Mouse (Mus musculus) thymus, postnatal 0 days (tissue): ENCODE measurements around the gene Tesk1. TPM values are rescaled to one million over a fixed set of nuclear protein-coding genes. Genes with fewer than 3 reads are reported as not detected.
A peak's percentile ranks its signal among the peaks of the same experiment; 100 is the strongest.
"Not testable (repeated sequence)": the region's sequence is repeated elsewhere in the genome, so short reads cannot be mapped to it uniquely, and the experiment has no call there.

Experiments used
- DNase-seq: peaks from one replicate; pipeline ENCODE4 v3.0.0-alpha.2; 2015; ENCODE audit warnings: low spot score
- polyA plus RNA-seq: library from polyadenylated mRNA; unstranded; fragments of >200 nt; fragmentation: Nextera tagmentation; extraction: Ambion mirVana; gene quantifications from 2 replicates; pipeline ENCODE4 v1.2.1, GENCODE M21; 2015

Tesk1 gene
- polyA plus RNA-seq, 1 experiment from 2014 or later, result 2.8 TPM

DNA sequence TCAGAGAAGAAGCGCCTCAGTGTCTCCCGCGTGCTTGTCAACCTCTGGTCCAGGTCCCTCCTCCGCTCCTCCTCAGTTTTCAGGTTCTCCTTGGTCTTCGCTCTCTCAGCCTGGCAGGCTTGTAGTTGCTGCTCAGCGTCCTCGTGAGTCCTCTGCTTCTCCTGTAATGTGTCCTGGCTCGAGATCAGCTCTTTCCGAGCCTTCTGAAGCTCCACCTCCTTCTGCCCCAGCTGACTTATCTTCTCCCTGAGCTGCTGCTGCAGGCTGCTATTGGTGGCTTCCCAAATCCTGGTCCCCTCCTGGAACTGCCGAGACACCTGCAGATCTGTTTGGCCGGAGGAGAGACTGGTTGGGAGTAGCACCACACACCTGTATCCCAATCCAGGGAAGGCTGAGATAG, 10.6 kb downstream of the Tesk1 start:
- no peak for DNase-seq

DNA sequence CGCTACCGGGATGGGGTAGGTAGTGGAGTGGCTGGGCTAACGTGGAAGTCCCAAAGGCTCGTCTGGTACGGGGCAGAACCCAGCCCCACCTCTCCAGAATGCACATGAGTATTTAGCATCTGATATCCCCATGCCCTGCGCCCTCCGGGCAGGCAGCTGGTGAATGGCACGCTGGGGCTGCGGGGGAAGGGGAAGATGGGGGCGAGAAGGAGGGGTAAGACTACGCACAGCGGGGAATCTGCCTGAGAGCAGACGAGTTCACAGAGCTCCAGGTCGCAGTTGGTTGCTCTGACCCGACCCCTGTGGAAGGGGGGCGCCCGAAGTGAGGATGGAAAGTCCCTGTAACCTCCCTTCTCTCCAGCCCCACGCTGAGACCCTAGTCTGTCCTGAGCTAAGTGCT, 11.7 kb downstream of the Tesk1 start:
- peak; percentile 39 for DNase-seq

DNA sequence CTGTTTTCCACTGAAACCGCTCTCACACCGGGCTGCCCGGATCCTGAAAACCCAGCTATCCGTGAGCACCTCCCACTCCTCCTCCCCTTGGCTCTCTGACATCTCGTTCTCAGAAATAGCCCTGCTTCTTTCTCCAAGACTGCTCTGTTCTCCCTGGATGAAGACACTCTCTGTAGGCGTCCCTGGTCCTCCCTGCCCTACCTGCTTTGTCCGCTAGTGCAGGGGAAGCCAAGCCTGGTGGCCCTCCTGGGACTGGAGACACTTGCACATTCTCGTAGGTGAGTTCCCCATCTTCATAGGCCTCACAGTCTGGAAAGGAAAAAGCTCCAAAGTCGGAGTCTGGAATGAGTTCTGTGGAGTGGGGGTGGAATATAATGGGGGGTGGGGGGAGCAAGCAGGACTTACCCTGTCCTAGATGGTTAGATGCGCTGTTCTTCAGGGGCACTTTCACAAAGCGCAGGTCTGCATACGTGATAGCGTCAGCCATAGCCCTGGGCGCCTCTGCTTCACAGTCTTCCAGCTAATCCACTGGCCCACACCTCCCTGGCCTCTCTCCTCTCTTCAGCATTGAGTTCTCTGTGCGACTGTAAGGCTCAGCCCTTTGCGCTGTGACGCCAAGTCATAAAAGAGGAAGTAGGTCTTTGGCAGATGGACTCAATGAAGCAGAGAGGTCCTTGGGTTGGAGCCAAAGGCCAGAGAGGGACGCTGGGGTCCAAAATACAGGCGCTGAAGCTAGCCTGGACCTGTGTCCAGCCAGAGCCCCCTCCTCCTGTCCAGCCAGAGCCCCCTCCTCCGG, 12.5 kb downstream of the Tesk1 start, which contains the start of gene Cd72:
Cd72 (minus strand) TSS at position 588 of the 796 bp plus-strand sequence.
- DNase-seq, result peak; percentile 35

DNA sequence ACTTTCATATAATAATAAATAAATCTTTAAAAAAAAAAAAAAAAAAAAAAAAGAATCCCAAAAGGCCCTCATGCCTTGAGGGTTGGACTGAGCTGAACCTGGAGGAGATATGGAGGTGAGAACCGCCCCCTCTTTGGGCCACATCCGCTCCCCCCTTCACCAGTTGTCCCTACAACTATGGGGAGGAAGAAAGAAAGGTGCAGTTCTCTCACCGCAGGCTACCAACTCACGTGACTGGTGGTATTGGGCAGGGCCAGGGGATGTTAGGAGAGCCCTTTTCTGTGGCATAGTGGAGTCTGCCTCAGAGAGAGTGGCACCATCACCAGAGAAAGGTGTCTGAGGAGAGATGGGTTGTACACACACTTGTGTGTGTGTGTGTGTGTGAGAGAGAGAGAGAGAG, 14.7 kb downstream of the Tesk1 start:
- peak; percentile 80 for DNase-seq

DNA sequence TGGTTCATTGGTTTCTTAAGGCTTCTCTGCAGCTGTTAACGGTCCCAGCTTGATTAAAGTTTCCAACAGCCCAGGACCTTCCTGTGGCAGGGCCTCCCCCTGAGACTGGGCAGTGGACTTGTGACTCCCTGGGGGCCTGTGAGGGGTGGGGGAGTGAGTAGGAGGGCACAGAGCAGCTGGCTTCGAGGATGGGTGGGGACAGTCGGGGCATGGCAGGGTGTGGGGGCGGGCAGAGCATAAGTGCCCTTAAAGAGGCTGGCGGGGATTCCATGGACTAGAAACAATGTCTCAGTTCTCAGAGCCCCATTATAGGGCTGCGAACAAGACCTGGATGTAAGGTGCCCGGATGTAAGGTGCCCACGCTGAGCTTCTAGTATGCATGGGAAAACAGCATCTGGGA, 15.4 kb downstream of the Tesk1 start:
- DNase-seq, result peak; percentile 32

DNA sequence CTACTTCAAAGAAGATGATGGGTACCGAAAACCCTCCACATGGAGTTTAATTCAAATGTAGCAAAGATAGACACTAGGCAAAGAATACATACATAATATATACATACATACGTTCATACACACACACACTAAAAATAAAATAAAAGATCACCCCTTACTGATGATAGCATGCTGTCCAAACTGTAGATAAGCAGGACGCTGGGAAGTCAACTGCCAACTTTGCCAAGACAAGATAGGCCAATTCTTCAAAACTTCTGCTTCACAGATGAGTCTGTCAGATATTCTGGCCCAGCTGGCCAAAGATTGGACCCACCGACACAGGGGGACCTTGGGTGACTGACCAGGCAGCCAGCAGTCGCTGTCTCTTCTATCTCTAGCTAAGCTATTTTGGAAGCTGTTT, 21.4 kb downstream of the Tesk1 start:
- no peak for DNase-seq

DNA sequence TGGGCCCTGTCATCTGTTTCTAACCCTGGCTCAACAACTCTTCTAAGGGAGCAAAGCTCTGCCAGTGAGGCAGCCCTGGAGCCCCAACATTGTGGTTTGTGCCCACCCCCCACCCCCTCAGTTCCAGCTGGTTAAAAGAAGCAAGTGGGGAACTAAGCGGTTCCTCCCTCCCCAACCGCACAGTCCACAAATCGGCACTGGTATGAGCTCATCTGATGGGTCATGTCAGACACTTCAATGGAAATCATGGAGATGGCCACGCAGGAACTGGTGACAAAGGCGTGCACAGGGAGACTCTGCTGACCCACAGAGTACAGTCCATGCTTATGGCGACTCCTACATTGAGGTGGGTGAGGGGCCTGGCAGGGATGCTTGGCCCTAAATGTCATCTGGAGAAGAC, 24.2 kb downstream of the Tesk1 start:
- peak; percentile 23 for DNase-seq

DNA sequence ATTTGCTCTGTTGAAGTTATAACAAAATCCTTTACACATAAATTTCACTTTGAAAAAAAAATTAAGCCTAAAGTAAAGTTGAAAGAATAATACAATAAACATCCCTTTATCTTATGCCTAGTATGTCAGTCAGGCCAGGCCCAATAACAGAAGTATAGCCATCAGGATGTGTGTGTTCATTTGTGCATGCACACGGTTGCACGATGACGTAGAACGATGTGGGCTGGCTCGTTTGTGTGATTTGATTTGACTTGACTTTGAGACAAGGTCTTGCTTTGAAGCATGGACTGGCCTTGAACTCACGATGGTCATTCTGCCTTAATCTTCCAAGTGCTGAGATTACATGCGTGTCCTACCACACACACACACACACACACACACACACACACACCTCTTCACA, 25.1 kb downstream of the Tesk1 start:
- DNase-seq, result no peak

DNA sequence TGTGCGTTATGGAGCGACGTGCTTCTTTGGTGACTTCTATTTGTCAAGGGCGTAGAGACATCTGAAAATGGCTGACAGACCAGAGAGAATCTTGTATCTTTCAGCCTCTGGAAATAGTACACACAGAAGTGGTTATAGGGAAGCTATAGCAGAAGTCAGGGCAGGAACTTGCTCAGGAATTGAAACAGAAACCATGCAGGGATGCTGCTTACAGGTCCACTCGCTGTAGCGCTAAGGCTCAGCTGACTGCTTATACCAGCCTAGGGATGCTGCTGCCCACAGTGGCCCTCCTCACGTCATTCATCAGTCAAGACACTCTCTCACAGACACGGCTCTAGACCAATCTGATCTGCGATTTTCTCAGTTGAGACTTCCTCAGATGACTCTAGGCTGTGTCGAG, 28.6 kb downstream of the Tesk1 start:
- DNase-seq, result no peak

DNA sequence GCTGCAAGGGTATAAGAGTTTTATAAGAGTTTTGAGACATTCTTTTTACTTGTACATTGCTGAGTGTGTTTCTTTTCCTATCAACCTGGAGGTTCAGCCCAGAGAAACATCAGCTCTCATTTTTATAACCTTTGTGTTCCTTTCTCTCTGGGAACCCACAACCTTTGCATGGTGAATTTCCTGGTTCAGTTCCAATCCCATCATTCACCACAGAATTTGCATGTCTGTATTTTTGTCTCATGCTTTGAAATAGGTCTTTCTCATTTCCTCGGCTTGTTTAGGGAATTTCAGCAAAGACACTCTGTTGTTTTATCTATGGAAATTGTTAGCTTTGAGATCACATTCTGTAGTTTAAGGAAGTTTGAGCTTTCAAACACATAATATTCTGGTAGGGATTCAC, 31.9 kb downstream of the Tesk1 start:
- DNase-seq, result no peak

DNA sequence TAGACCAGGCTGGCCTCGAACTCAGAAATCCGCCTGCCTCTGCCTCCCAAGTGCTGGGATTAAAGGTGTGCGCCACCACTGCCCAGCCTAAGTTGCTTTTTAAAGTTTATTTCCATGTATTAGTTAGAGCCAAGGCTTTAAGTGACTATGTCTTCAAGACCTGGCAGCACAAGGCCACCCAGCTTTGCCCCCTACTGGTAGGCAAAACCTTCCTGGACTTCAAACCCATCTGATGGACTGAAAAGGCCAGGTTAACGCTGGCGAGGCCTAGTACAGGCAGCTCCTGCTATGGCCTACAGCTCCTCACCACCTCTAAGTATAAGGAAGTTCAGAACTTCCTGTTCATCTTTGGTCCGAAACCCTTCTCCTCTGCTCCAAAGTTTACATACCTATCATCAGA, 34.9 kb downstream of the Tesk1 start:
- peak; percentile 23 for DNase-seq

DNA sequence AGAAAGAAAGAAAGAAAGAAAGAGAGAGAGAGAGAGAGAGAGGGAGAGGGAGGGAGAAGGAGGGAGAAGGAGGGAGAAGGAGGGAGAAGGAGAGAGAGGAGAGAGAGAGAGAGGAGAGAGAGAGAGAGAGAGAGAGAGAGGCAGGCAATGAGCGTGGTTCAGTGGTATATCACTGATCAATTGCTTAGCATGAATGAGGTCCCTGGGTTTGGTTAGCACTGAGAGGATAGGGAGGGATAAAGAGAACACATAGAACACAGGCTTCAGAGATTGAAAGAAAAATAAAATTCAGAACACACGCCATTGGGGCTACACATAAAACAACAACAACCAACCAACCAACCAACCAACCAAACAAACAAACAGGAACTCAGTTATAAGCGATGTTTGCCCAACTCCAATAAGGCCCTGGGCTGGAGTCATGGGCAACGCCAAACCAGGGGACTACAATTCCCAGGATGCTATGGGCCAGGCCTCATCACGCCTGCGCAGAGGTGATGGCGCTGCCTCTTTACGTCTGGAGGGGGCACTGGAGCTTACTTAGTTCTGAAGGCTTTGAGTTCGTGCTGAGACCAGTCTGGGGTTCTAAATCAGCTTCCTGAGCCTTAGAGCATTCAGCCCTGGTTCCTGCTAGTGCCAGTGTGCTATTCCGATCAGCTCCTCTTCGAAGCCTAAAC, 36.3 kb downstream of the Tesk1 start:
- peak; percentile 94 for DNase-seq

DNA sequence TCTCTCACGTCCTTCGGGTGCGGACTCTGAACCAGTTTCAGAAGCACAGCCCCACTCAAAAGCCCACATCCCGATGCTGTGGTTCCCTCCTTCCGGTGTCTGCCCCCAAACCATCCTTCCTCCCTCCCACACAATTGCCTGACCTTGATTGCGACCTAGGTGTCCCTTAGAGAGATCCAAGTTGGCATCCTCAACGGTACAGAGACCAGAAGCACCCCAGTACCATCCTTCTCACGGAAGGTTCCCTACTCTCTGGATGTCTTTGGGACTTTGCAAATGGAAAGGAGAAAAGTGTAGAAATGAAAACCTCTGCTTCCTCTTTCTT, 36.8 kb downstream of the Tesk1 start:
- DNase-seq, result no peak

DNA sequence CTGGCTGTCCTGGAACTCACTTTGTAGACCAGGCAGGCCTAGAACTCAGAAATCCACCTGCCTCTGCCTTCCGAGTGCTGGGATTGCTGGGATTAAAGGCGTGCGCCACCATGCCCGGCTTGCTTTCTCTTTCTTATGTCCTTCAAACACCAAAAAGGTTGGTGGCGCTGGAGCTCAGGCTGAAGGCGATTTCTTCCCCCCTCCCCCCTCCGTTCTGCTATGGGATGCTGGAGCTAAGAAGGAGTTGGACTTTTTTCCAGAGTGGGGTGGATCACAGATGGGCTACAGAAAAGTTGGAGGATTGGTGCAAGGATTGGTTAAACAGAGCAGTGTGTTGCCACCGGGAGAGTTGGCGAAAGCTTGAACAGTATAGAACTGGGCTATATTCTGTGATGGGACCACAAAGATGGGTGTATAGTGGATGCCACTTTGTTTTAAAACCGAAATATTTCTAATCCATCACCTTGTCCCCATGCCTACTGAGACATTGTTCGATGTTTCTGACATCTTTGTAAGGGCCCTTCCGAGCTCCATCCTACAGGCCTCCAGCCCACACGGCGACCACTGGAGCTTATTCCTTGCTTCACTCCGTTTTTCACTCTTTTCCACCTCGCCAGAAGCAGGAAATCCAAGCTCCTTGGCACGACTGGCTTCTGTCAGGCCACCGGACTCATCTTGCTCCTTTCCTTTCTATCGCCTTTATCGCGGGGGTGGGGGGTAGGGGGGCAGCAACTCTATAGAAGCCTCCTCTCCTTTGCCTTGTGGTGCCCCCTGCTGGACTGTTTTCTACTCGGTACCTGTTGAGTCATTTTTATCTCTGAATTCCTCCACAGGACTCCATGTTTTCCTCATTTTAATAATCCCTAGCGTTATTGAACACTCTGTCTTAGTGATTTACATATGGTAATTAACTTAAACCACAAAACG, 37.4 kb downstream of the Tesk1 start:
- peak; percentile 71 for DNase-seq

DNA sequence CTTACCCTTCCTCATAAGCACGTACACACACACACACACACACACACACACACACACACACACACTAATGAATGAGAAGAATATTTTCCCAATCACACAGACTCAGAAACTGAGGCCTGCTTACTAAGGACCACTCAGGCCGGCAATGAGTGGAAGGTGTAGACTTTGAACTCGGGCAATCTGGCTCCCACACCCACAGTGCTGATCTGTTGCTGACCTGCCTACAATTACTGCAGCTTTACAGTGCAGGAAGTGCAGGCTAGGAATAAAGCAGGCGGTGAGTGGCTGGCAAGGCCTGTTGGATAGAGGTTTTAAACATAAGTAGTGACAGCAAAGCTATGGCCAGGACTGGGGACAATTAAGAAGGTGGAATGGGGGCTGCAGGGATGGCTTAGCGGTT, 39.2 kb downstream of the Tesk1 start:
- DNase-seq, result no peak

DNA sequence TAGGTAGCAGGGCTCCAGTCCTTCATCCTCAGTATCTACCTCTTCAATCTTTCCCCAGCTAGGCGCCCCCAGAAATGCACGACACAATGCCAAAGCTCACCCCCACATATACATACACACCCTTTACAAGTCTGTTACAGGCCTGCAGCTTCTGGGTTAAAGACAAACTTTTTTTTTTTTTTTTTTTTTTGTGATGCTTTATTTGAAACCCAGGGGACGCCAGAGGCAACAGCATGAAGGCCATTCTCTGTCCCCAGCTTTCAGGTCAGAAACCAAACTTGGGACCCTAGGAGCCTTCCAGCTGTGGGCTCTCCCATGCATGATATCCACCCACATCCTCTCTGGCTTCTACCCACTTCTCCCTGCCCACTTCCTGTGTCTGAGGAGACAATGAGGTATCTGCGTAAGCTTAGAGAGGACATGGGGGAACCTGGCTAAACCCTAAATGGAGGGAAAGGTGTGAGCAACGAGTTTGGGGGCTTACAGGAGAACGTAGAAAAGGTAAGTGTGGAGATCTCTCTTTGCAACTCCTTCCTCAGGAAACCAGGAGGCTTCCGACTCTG, 40.2 kb downstream of the Tesk1 start:
- DNase-seq, result peak; percentile 89

DNA sequence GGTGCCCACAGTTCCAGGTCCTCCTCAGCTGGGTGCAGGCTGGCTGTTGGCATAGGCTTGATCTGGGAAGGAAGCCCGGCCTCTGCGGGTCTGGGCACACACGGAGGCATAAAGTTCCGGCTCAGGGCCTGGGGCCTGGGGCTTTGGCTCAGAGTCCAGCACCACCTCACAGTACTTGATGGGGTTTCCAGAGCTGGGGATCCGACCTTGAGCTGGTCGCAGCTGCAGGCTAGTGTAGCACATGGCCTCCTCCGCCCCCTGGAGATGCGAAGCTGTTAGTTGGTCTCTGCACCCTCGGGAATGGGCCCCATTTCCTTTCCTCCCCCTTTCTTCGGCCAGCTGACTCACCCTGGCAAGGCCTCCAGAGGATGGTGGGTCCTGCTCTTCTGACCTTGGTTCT, 40.9 kb downstream of the Tesk1 start:
- DNase-seq, result peak; percentile 35

DNA sequence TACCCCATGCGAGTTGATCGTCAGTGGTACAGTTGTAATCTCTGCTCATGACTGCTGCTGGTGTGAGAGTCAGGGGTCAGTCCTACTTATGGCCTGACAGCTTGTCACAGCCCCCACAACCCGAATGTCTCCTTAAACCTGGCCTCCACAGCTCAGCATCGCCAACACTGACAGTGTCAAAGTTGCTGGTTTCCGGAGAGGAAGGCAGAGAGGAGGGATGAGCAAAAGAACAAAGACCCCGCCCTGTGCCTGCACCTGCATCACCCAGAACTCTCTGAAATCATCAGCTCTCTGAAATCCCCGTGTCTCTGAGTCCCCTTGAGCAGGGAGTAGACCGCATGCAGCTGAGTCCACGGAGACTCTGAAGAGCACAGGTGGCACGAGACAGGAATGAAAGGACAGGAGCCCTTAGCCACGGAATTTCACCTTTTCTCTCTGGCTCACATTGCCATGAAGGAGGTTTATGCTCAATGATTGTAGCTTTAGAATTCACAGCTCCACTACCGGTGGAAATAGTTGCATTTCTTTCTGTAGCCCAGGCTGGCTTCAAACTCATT, 41.9 kb downstream of the Tesk1 start, which contains the start of gene Sit1:
Sit1 (minus strand) TSS at position 200 of the 557 bp plus-strand sequence.
- peak; percentile 90 for DNase-seq

DNA sequence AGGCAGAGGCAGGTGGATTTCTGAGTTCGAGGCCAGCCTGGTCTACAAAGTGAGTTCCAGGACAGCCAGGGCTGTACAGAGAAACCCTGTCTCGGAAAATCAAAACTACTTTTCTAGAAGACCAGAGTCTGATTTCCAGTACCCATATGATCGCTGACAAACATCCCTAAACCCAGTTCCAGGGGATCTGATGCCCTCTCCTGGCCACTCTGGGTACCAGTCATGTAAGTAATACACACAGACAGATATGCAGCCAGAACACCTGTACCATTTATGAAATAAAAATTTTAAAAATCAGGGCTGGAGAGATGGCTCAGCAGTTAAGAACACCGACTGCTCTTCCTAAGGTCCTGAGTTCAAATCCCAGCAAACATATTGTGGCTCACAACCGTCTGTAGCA, 43.9 kb downstream of the Tesk1 start:
- not testable (repeated sequence) for DNase-seq

DNA sequence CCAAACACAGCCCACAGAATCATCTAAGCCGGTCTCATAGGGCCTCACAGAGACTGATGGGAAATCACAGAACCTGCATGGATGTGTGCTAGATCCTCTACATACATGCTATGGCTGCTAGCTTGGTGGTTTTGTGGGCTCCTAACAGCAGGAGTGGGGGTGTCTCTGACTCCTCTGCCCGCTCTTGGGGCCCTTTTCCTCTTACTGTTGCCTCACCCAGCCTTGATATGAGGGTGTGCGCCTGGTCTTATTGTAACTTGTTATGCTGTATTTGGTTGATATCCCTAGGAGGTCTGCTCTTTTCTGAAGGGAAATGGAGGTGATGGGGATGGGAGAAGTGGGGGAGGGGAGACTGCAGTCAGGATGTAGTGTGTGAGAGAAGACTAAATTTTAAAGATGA, 47.9 kb downstream of the Tesk1 start:
- no peak for DNase-seq

DNA sequence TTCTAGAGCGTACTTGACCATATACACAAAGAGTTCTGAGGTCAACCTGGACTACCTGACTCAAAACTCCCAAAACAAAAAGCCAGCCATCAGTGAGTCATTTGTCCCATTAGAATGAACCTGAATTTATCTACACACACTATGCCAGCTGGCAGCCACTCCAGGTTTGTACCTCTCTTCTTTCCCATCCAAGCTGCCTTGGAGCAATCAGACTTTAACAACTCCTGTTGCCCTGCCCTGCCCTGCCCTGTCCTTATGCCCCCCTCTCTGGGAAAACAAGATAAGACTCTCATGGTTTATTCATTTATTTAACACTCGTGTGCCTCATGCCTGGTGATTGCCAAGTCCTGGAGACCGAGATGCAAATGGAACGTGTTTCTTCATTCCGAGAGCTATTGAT, 49.1 kb downstream of the Tesk1 start:
- no peak for DNase-seq
